In genomic region chr10:37404407-37404806, GRCm38 (mm10) we compare ENCODE assay signal across 19 mouse cellular contexts.
"Had no signal": no experiment of that assay in that cellular context is flagged by ENCODE, and none has a peak within 500 bp of the region (broad histone marks: within the 10 kb centered on the region; RNA-seq: fewer than 3 reads in every experiment).

No protein-coding gene starts in this region.

- H3K4me3 ChIP-seq: midbrain, embryonic 10.5 days; midbrain, embryonic 12.5 days; myocyte; neural tube, embryonic 13.5 days; neural tube, embryonic 15.5 days had no signal

- ATAC-seq: midbrain, embryonic 16.5 days had no signal

- H3K9ac ChIP-seq: lung, embryonic 14.5 days; midbrain, embryonic 12.5 days; neural tube, embryonic 13.5 days; neural tube, embryonic 15.5 days had no signal

- H3K9me3 ChIP-seq: midbrain, embryonic 10.5 days; midbrain, embryonic 12.5 days; neural tube, embryonic 13.5 days; neural tube, embryonic 15.5 days had no signal

- DNase-seq: lung, adult 18-20 months; lung, embryonic 14.5 days; lung, postnatal 10 days; lung, postnatal 4 days; midbrain, embryonic 14.5 days; retina, postnatal 1 day; right cerebral cortex, adult 18-20 months; right cerebral cortex, postnatal 25 days; right cerebral cortex, postnatal 4 days; spleen, adult 18-20 months; thymus, adult 18-20 months; thymus, postnatal 14 days; thymus, postnatal 36 days had no signal

- H3K4me2 ChIP-seq: lung, embryonic 14.5 days; midbrain, embryonic 12.5 days; neural tube, embryonic 13.5 days; neural tube, embryonic 15.5 days had no signal

- H3K27me3 ChIP-seq: midbrain, embryonic 12.5 days; neural tube, embryonic 13.5 days; neural tube, embryonic 15.5 days had no signal

- H3K27ac ChIP-seq: midbrain, embryonic 10.5 days; midbrain, embryonic 12.5 days; neural tube, embryonic 13.5 days; neural tube, embryonic 15.5 days had no signal

- H3K36me3 ChIP-seq: midbrain, embryonic 10.5 days; midbrain, embryonic 12.5 days; neural tube, embryonic 13.5 days; neural tube, embryonic 15.5 days had no signal
